Mouse (Mus musculus) heart, embryonic 15.5 days (tissue): ENCODE data around the gene Gm9958. TPM values are rescaled to one million over a fixed set of nuclear protein-coding genes. Genes with fewer than 3 reads are reported as not detected.

Experiments used
- ATAC-seq: fragments of 200-750 bp; cut with Nextera tagmentation; replicated peaks from 2 replicates; pipeline ENCODE4 v1.8.0; 2017; ENCODE audit warnings: low read depth, moderate TSS enrichment; ENCODE audit not compliant: insufficient number of reproducible peaks, insufficient read depth, low FRiP score
- H3K27ac ChIP-seq: fragments of 300-500 bp; sonication (generic); 2 replicates; pipeline ENCODE4 v1.5.1; 2015; ENCODE audit warnings: mild to moderate bottlenecking, inconsistent platforms
- H3K27me3 ChIP-seq: fragments of 300-500 bp; sonication (generic); 2 replicates; pipeline ENCODE4 v1.6.1; 2015; ENCODE audit warnings: inconsistent platforms
- H3K36me3 ChIP-seq: fragments of 300-500 bp; sonication (generic); 2 replicates; pipeline ENCODE4 v1.6.1; 2015; ENCODE audit warnings: mild to moderate bottlenecking, inconsistent platforms
- H3K4me1 ChIP-seq: fragments of 300-500 bp; sonication (generic); replicated peaks from 2 replicates; pipeline ENCODE4 v1.6.1; 2015; ENCODE audit warnings: inconsistent platforms
- H3K4me2 ChIP-seq: fragments of 300-500 bp; sonication (generic); 2 replicates; pipeline ENCODE4 v1.6.1; 2015; ENCODE audit warnings: inconsistent platforms, mild to moderate bottlenecking, moderate library complexity
- H3K4me3 ChIP-seq: fragments of 300-500 bp; sonication (generic); 2 replicates; pipeline ENCODE4 v1.5.1; 2015; ENCODE audit warnings: mild to moderate bottlenecking, inconsistent platforms
- H3K9ac ChIP-seq: fragments of 300-500 bp; sonication (generic); 2 replicates; pipeline ENCODE4 v1.6.1; 2015; ENCODE audit warnings: mild to moderate bottlenecking, inconsistent platforms
- H3K9me3 ChIP-seq: fragments of 300-500 bp; sonication (generic); replicated peaks from 2 replicates; pipeline ENCODE4 v1.6.1; 2016; ENCODE audit warnings: inconsistent platforms
- WGBS: fragments of 180-500 bp; shearing (Covaris S2); methylation state at CpG from one replicate; pipeline ENCODE4 v1.1.7; 2015; ENCODE audit warnings: mixed read lengths; 5-methylcytosine and 5-hydroxymethylcytosine counted together
- polyA plus RNA-seq: library from polyadenylated mRNA; unstranded; fragments of >200 nt; fragmentation: Nextera tagmentation; extraction: Ambion mirVana; gene quantifications from 2 replicates; pipeline ENCODE4 v1.2.1, GENCODE M21; 2015

Gm9958 gene
- polyA plus RNA-seq, 1 experiment from 2014 or later: 2.9 TPM

DNA sequence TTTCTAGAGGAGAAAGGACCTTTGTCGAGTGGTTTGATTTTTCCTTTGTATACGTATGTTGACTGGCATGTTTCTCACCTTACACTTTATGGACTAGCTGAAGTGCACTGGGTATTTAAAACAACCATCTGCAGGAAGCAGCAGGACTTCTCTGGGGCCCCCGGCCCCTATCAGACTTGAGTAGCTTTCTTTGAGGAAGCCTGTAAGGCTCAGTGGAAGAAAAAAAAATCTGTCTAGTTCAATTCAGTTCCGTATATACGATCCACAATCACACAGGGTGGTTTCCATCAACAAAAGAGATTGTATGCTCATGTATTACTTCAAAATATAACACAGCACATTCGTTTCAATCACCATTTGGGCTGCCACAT lies 47.9 kb downstream of the Gm9958 start:
- Histone ChIP-seq H3K4me3 (no peak overlapping the region), H3K27ac (no peak overlapping the region)

More for the DNA sequence above, 47.9 kb downstream of the Gm9958 start:
- Histone ChIP-seq H3K4me2 (no peak overlapping the region), H3K27me3 (no peaks in the 10 kb centered on the region), H3K36me3 (no peaks in the 10 kb centered on the region), H3K9me3 (no peaks in the 10 kb centered on the region), H3K4me1 (no peaks in the 10 kb centered on the region), H3K9ac (no peak overlapping the region)
- no peak for ATAC-seq
- 49% methylated on average over 6 of the region's 6 CpGs for WGBS

Other genes with a start within 250 kb of the Gm9958 start
- 24.0 and 24.7 TPM in 2 replicates for gene Cox18, start 143.2 kb upstream of the Gm9958 start, polyA plus RNA-seq
- gene Ankrd17, start 627 bp upstream of the Gm9958 start, polyA plus RNA-seq: 14.3 and 17.1 TPM in 2 replicates
- 3.8 and 28.4 TPM in 2 replicates for gene Alb, start 93.7 kb downstream of the Gm9958 start, polyA plus RNA-seq
- gene Afp, start 123.5 kb downstream of the Gm9958 start, polyA plus RNA-seq: 6.7 and 55.5 TPM in 2 replicates
- 0.15 TPM in 1 of 2 replicates, not detected in the other for gene Afm, start 151.7 kb downstream of the Gm9958 start, polyA plus RNA-seq
- gene 5830473C10Rik, start 193.9 kb downstream of the Gm9958 start, polyA plus RNA-seq: not detected in 2 replicates